Mouse (Mus musculus) brain, adult 2 months (tissue): ENCODE results near the gene Cep250.

Experiments used
- DNase-seq: peaks from one replicate; pipeline ENCODE4 v3.0.0; 2011; ENCODE audit warnings: low read depth, low spot score

Gene Cep250

GRCm38 (mm10) chr2:155962991-155963390, 6.7 kb downstream of the Cep250 start:
- DNase-seq: peak; percentile 71

GRCm38 (mm10) chr2:155973348-155973747, 17.1 kb downstream of the Cep250 start:
- DNase-seq: no peak

GRCm38 (mm10) chr2:155974087-155974731, 18.0 kb downstream of the Cep250 start:
- DNase-seq: peak; percentile 59

GRCm38 (mm10) chr2:155979328-155979991, 23.2 kb downstream of the Cep250 start:
- DNase-seq: no peak

- DNase-seq: no peak
Measured at GRCm38 (mm10) chr2:155985776-155986175, 29.5 kb downstream of the Cep250 start.

- DNase-seq: no peak
Measured at GRCm38 (mm10) chr2:155987131-155987530, 30.9 kb downstream of the Cep250 start.

GRCm38 (mm10) chr2:155989085-155989484, 32.8 kb downstream of the Cep250 start:
- peak; percentile 58 for DNase-seq

- peak; percentile 29 for DNase-seq
Measured at GRCm38 (mm10) chr2:155991151-155991550, 34.9 kb downstream of the Cep250 start.

- peak; percentile 97 for DNase-seq
Measured at GRCm38 (mm10) chr2:155991863-155992321, 35.6 kb downstream of the Cep250 start.

- DNase-seq: no peak
Measured at GRCm38 (mm10) chr2:156005393-156005792, 49.1 kb downstream of the Cep250 start.

- DNase-seq: peak; percentile 99
Measured at GRCm38 (mm10) chr2:156007888-156008532, 51.8 kb downstream of the Cep250 start, which contains the start of the genes 6430550D23Rik and Ergic3. 6430550D23Rik (minus strand) TSS chr2:156007977. Ergic3 (plus strand) TSS chr2:156008045.

- no peak for DNase-seq
Measured at GRCm38 (mm10) chr2:156018106-156018505, 61.8 kb downstream of the Cep250 start.

- no peak for DNase-seq
Measured at GRCm38 (mm10) chr2:156021219-156021618, 65.0 kb downstream of the Cep250 start.

GRCm38 (mm10) chr2:156021765-156022164, 65.5 kb downstream of the Cep250 start:
- no peak for DNase-seq

- no peak for DNase-seq
Measured at GRCm38 (mm10) chr2:156025482-156025881, 69.2 kb downstream of the Cep250 start.

- DNase-seq: no peak
Measured at GRCm38 (mm10) chr2:156039390-156039789, 83.1 kb downstream of the Cep250 start.

GRCm38 (mm10) chr2:156042903-156043302, 86.6 kb downstream of the Cep250 start:
- DNase-seq: no peak

GRCm38 (mm10) chr2:156047929-156048328, 91.7 kb downstream of the Cep250 start:
- DNase-seq: no peak
